In the genomic region with DNA sequence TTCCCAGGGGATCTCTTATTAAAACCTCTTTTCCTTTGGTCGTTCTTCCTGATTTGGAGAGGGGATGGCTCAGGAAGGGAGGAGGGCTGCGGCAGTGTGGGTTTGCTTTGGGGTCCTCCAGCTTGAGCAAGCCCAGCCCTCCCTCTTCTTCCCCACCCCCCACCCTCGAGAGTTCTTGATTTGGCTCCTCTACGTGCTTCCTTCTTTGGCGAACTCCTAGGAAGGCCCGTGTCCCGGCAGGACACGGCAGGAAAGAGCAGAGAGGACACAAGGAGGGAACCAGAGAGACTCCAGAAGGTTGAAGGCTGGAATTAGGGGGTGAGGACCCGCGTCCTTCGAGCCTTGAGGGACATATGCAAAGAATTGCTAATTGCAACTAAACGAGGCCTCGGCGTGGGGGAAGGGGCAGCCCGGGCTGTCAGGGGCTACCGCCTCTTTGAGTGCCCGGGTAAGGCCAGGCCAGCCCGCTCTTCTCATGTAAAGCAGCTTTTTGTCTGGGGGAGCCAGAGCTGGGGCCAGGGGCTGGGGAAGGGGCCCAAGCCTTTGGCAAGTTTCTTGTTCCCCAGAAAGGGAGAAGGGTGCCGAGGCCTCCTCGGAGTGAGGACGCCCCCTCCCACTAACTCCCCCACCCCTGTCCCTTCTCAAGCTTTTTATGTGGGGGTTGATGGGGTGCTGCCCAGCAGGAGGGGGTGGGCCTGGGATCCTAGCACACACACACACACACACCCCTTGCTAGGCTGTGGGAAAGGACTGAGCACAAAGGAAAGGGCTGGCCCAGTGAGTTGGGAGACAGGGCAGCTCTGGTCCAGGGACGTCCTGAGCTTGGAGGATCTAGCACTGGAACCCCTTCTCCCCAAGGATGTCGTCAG, we compare ENCODE assay signal across 8 mouse cellular contexts. TPM values are rescaled to one million over a fixed set of nuclear protein-coding genes. Genes with fewer than 3 reads are reported as not detected.
A peak's percentile ranks its signal among the peaks of the same experiment; 100 is the strongest.
DNase-seq lines count a peak whose midpoint lies in the region; ATAC-seq and TF ChIP-seq lines count a peak whose summit lies in the region.

A gene (minus strand): TSS at position 297 of the 869 bp plus-strand sequence.

- no peak for TF ChIP-seq CTCF in liver, adult 2 months (IDR thresholded peaks at IDR 0.05; ENCODE audit: low read depth, low read length)

- TF ChIP-seq POLR2A in liver, adult 2 months (IDR thresholded peaks at IDR 0.05; ENCODE audit: extremely low read depth, insufficient read depth, low read length): no peak

- H3K4me2 ChIP-seq in heart, embryonic 16.5 days (ENCODE audit: low read depth, low read length): peak within 1 kb of the TSS; percentile 59

- peak within 1 kb of the TSS; percentile 73 for H3K9ac ChIP-seq in heart, embryonic 16.5 days (ENCODE audit: low read length)
- peak within 1 kb of the TSS; percentile 52 for H3K9ac ChIP-seq in liver, adult 2 months (ENCODE audit: low read depth, low read length)

- H3K27ac ChIP-seq in heart, embryonic 16.5 days (ENCODE audit: low read length): peak within 1 kb of the TSS; percentile 78
- H3K27ac ChIP-seq in liver, adult 2 months (replicated peaks; ENCODE audit: insufficient read depth, low read depth, low read length): no peak within 1 kb of the TSS

- H3K36me3 ChIP-seq in heart, embryonic 16.5 days (ENCODE audit: control insufficient read depth, insufficient read depth): no peaks in the 10 kb centered on the region
- H3K36me3 ChIP-seq in liver, adult 2 months (ENCODE audit: control insufficient read depth, insufficient read depth, low read length): no peaks in the 10 kb centered on the region

- peak within 1 kb of the TSS; percentile 44 for H3K4me3 ChIP-seq in heart, embryonic 16.5 days (ENCODE audit: low read length)
- peak within 1 kb of the TSS; percentile 33; the same call in 1 of the 2 replicates for H3K4me3 ChIP-seq in liver, adult 2 months (ENCODE audit: insufficient read depth, low read depth, low read length)

- WGBS in heart, embryonic 16.5 days: 18% methylated on average over 23 of the region's 23 CpGs
- WGBS in liver, adult 2 months: 29% methylated on average over 23 of the region's 23 CpGs

- H3K9me3 ChIP-seq in heart, embryonic 16.5 days (replicated peaks; ENCODE audit: control insufficient read depth, low read length): no peaks in the 10 kb centered on the region

- peaks cover 23% of the 10 kb centered on the region for H3K4me1 ChIP-seq in heart, embryonic 16.5 days (ENCODE audit: control insufficient read depth, insufficient read depth, low read length)
- peaks cover 1% of the 10 kb centered on the region; the same call in 1 of the 2 replicates for H3K4me1 ChIP-seq in liver, adult 2 months (ENCODE audit: control insufficient read depth, insufficient read depth, low read length)

- ATAC-seq in heart, embryonic 16.5 days (replicated peaks; ENCODE audit: extremely low read depth, insufficient read depth, low FRiP score): peak; percentile 56; the same call in 1 of the 2 replicates
- no peak for ATAC-seq in erythroid progenitor cell, adult 5-6 weeks (replicated peaks; ENCODE audit: low FRiP score, poor library complexity, severe bottlenecking)

- H3K79me2 ChIP-seq in liver, adult 2 months (ENCODE audit: control insufficient read depth, insufficient read depth, low read length): no peaks in the 10 kb centered on the region

- DNase-seq in left cerebral cortex, postnatal 14 days (ENCODE audit: low spot score in 2 of 2): peak; percentile 22 to 28
- no peak for DNase-seq in left cerebral cortex, adult 11 months (ENCODE audit: low spot score)
- DNase-seq in embryo, embryonic 11.5 days (ENCODE audit: low read depth, low spot score): peak; percentile 31
- DNase-seq in liver, adult 2 months (ENCODE audit: extremely low read depth, low read depth, low spot score): no peak
- peak; percentile 44 for DNase-seq in retina, postnatal 1 day
- DNase-seq in spleen, postnatal 4 days (ENCODE audit: low spot score in 2 of 2): no peak

- intact Hi-C loops in left cerebral cortex, postnatal 14 days (cut with DNase I): no loop called here

- no peaks in the 10 kb centered on the region for H3K27me3 ChIP-seq in heart, embryonic 16.5 days (ENCODE audit: control insufficient read depth, insufficient read depth, low read length)
- H3K27me3 ChIP-seq in liver, adult 2 months (ENCODE audit: control insufficient read depth, insufficient read depth, low read length): no peaks in the 10 kb centered on the region

RNA-seq across cellular contexts. Expression of the gene that starts here (rescaled TPM):
- 1 to 10 TPM; 3.5 to 9.8 TPM for total RNA-seq in left cerebral cortex, postnatal 14 days (2021)
- 9.5 and 13.6 TPM in 2 replicates for polyA plus RNA-seq in heart, embryonic 16.5 days (2015; fragmentation: Nextera tagmentation; extraction: Ambion mirVana)
- not detected in 2 replicates for total RNA-seq in liver, adult 2 months (2014; rRNA removed)
- not detected in 2 replicates for polyA plus RNA-seq in liver, adult 2 months (2012; rRNA removed)
- not detected in 2 replicates for total RNA-seq in erythroid progenitor cell, adult 5-6 weeks (2015; ENCODE audit: low replicate concordance)
- not detected in 2 replicates for total RNA-seq in erythroid progenitor cell, adult 5-6 weeks (2017; ENCODE audit: low replicate concordance)

Comparison
In these comparisons a context has a peak if more than half of its experiments do, and no peak if none do; other contexts are left out.
1. RNA of the gene that starts here (polyA plus RNA-seq): 9.5 to 13.6 TPM in heart, embryonic 16.5 days; not detected in liver, adult 2 months; every median in the first group is over 10 times any median in the second.
2. DNase-seq: peak in left cerebral cortex, postnatal 14 days (2 of 2), embryo, embryonic 11.5 days (single experiment) and retina, postnatal 1 day (single experiment); none in left cerebral cortex, adult 11 months (single experiment), liver, adult 2 months (single experiment) and spleen, postnatal 4 days (0 of 2).